Mouse (Mus musculus) brain, embryonic 14.5 days (tissue): ENCODE measurements around the gene Ube2l3.
A peak's percentile ranks its signal among the peaks of the same experiment; 100 is the strongest.

Source experiments
- CTCF ChIP-seq: fragments of 200-500 bp; IDR thresholded peaks from 2 replicates; pipeline ENCODE4 v1.5.1; 2012; ENCODE audit warnings: inconsistent platforms, mild to moderate bottlenecking, moderate library complexity, borderline replicate concordance; ENCODE audit not compliant: insufficient read depth, insufficient read length; ENCODE audit errors: extremely low read depth
- POLR2A ChIP-seq: fragments of 200-500 bp; IDR thresholded peaks from 2 replicates; pipeline ENCODE4 v1.6.1; 2012; ENCODE audit warnings: mild to moderate bottlenecking, inconsistent platforms, borderline replicate concordance; ENCODE audit not compliant: poor library complexity, insufficient read depth, insufficient read length, severe bottlenecking; ENCODE audit errors: extremely low read depth

- peak; percentile 83 for TF ChIP-seq CTCF
- no peak for TF ChIP-seq POLR2A
Observed at GRCm38 (mm10) chr16:17209981-17210838, 7.8 kb upstream of the Ube2l3 start.
